Mouse (Mus musculus): ENCODE data around the gene Proca1. TPM values are rescaled to one million over a fixed set of nuclear protein-coding genes. Genes with fewer than 3 reads are reported as not detected.

Gene Proca1
- polyA plus RNA-seq, 1 experiment: 0.11 TPM

DNA sequence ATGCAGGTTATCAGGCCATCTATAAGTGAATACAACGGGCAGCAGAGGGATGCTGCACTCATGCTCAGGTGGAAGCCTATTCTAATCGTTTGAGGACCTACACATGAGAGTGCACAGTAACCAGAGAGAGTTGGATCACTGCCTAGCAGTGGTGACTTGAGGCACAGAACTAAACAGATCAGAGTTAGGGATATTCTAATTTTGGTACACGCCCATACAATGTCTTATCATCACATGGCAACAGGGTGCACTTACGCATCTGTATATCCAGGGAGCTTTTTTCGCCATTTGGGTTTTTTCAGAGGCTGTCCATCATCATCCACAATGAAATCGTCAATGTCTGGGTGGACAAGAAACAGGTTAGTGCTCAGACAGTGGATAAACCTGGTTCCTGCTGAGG lies 38.3 kb downstream of the Proca1 start:
- H3K36me3 ChIP-seq (ENCODE audit: control insufficient read depth, insufficient read depth, low read length): peaks cover 74% of the 10 kb centered on the region
- WGBS: 89% methylated on average over 6 of the region's 6 CpGs
- no peaks in the 10 kb centered on the region for H3K27me3 ChIP-seq (ENCODE audit: control insufficient read depth, insufficient read depth, low read length)
- no peak overlapping the region for H3K27ac ChIP-seq (ENCODE audit: insufficient read depth, low read depth, low read length)
- H3K4me3 ChIP-seq (ENCODE audit: low read depth, low read length): no peak overlapping the region
- TF ChIP-seq POLR2A (IDR thresholded peaks at IDR 0.05; ENCODE audit: low read depth, low read length): no peak
- no peaks in the 10 kb centered on the region for H3K4me1 ChIP-seq (ENCODE audit: control insufficient read depth, insufficient read depth, insufficient read length, low read length)

DNA sequence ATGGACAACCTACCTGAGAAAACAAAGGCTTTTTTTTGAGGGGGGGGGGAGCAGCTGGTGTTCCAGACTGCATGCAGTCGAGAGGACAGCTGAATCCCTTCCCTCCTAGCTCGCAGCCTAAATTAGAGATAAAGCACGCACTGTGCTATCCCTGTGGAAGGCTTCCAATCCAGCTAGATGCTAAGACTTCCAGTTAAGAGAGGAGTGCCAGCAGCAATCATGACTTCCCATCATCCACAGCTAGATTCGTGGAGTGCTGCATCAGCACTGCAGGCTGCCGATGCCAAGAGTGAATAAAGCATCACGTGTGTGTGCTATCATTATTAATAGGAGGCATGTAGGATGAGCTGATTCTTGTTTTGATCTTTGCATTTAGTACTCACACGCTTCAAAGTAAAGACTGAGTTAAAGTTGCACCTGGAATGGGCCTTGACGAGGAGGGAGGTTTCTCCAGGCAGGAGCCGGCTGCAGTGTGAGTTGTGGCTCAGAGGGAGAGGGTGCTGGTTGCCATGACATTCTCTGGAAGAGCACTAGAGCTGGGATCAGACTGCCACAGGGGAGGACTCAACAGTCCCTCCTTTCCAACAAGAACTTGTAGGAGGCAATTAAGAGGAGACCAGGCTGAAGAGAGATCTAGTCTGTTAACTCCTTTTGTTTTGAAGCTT lies 47.1 kb downstream of the Proca1 start:
- TF ChIP-seq POLR2A (IDR thresholded peaks at IDR 0.05; ENCODE audit: low read depth, low read length) (no peak), CTCF (IDR thresholded peaks at IDR 0.05; ENCODE audit: extremely low read depth, insufficient read length, insufficient replicate concordance, low read depth, low read length) (no peak)
- Histone ChIP-seq H3K27me3 (ENCODE audit: control insufficient read depth, insufficient read depth, low read length) (no peaks in the 10 kb centered on the region), H3K4me3 (ENCODE audit: low read depth, low read length) (no peak overlapping the region), H3K36me3 (ENCODE audit: control insufficient read depth, insufficient read depth, low read length) (peaks cover 12% of the 10 kb centered on the region), H3K27ac (ENCODE audit: insufficient read depth, low read depth, low read length) (no peak overlapping the region), H3K4me1 (ENCODE audit: control insufficient read depth, insufficient read depth, insufficient read length, low read length) (peaks cover 3% of the 10 kb centered on the region; the same call in 1 of the 2 replicates)
- WGBS: 76% methylated on average over 9 of the region's 9 CpGs

DNA sequence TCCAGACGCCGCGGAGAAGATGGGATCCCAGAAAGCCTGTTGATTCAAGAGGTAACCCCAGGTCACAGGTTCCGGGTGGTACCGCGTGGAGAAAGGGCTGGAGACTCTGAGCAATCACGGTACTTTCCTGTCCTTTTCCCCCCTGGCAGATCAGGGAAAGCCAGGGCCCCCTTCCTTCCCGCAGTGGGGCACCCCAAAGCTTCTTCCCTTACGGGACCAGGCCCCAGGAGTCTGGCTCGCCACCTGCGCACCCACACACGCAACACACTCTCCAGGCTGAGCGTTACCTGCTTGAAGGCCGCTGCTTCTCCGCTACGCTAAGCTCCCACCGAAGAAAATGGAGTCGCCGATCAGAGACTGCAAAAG lies 52.1 kb downstream of the Proca1 start:
- H3K4me1 ChIP-seq (ENCODE audit: control insufficient read depth, insufficient read depth, insufficient read length, low read length): peaks cover 8% of the 10 kb centered on the region; the same call in 1 of the 2 replicates
- WGBS: under 1% methylated on average over 19 of the region's 19 CpGs
- no peaks in the 10 kb centered on the region for H3K27me3 ChIP-seq (ENCODE audit: control insufficient read depth, insufficient read depth, low read length)
- H3K4me3 ChIP-seq (ENCODE audit: low read depth, low read length): peak overlapping the region; percentile 83
- H3K36me3 ChIP-seq (ENCODE audit: control insufficient read depth, insufficient read depth, low read length): peaks cover 4% of the 10 kb centered on the region; the same call in 1 of the 2 replicates
- H3K27ac ChIP-seq (ENCODE audit: insufficient read depth, low read depth, low read length): peak overlapping the region; percentile 97
- no peak for TF ChIP-seq CTCF (IDR thresholded peaks at IDR 0.05; ENCODE audit: extremely low read depth, insufficient read length, insufficient replicate concordance, low read depth, low read length)
- TF ChIP-seq POLR2A (IDR thresholded peaks at IDR 0.05; ENCODE audit: low read depth, low read length): no peak

DNA sequence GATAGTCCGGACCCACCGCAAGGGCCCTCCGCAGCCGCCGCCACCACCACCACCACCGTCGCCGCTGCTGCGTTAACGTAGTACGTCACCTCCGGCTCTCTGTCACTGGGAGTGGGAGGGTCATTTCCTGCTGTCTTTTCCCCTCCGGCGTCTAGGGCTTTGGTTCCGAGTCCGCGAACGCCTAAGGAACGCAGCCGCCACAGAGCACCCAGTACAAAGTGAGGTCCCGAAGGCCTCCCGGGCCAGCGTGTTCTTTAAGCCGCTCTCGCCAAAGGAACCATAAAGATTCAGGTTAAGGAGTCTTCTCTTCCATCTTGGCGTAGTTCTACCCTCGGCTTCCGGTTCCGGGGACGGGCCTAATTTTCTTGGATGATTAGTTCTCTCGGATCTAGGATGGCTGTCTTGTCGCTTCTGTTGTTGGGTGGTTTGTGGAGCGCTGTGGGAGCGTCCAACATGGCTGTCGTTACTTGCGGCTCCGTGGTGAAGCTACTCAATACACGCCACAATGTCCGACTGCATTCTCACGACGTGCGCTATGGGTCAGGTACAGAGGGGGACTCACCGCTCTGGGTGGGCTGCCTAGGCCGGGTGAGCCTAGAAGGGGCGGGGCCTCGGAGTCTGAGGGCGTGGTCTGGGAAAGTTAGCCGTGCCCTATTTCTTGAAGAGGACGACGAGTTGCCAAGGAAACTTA lies 52.6 kb downstream of the Proca1 start, which contains the start of the genes Sdf2 and Supt6:
Gene Sdf2, plus strand, starts transcription at position 120 of the 691 bp plus-strand sequence.
Gene Supt6, minus strand, starts transcription at position 361 of the 691 bp plus-strand sequence.
- TF ChIP-seq POLR2A (IDR thresholded peaks at IDR 0.05; ENCODE audit: low read depth, low read length): peak; percentile 75
- TF ChIP-seq CTCF (IDR thresholded peaks at IDR 0.05; ENCODE audit: extremely low read depth, insufficient read length, insufficient replicate concordance, low read depth, low read length): 0 out of 2 replicates have a peak, but pooled peaks have one; percentile 9
- peak within 1 kb of the TSS; percentile 83 for H3K4me3 ChIP-seq (ENCODE audit: low read depth, low read length)
- H3K36me3 ChIP-seq (ENCODE audit: control insufficient read depth, insufficient read depth, low read length): no peaks in the 10 kb centered on the region; the same call in 1 of the 2 replicates
- WGBS: under 1% methylated on average over 50 of the region's 50 CpGs
- peak within 1 kb of the TSS; percentile 97 for H3K27ac ChIP-seq (ENCODE audit: insufficient read depth, low read depth, low read length)
- H3K27me3 ChIP-seq (ENCODE audit: control insufficient read depth, insufficient read depth, low read length): no peaks in the 10 kb centered on the region
- peaks cover 8% of the 10 kb centered on the region; the same call in 1 of the 2 replicates for H3K4me1 ChIP-seq (ENCODE audit: control insufficient read depth, insufficient read depth, insufficient read length, low read length)

DNA sequence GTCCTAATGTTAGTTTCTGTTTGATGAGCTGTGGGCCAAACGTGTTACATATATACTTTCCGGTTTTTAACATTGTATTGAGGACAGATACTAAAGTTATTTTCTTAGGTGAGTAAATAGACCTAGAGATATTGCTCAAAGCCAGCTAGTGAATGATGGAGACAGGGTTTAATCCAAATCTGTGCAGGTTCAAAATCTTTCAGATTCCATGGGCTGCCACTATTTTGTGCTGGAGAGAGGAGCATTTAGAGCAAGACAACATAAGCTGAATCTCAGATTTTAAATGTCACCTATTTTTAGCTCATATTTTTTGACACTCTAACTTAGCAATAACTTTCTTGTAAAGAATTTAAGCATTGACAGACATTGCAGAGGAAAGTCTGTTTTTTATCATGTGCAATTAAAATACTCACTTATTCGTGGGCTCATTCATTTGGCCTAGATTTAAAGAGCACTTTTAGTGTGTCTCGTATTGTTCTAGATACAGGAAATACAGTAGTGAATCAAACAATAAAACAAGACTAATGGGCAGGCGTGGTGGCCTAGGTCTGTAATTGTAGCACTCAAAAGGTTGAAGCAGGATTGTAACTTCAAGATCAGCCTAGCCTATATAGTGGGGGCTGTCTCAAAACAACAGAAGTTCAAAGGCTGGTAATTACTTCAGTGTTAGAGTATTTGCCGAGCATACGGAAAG lies 53.3 kb downstream of the Proca1 start:
- Histone ChIP-seq H3K4me1 (ENCODE audit: control insufficient read depth, insufficient read depth, insufficient read length, low read length) (peaks cover 8% of the 10 kb centered on the region; the same call in 1 of the 2 replicates), H3K4me3 (ENCODE audit: low read depth, low read length) (peak overlapping the region; percentile 83), H3K36me3 (ENCODE audit: control insufficient read depth, insufficient read depth, low read length) (0 out of 2 replicates have a peak, but pooled peaks cover 1% of the 10 kb centered on the region), H3K27ac (ENCODE audit: insufficient read depth, low read depth, low read length) (peak overlapping the region; percentile 97; the same call in 1 of the 2 replicates), H3K27me3 (ENCODE audit: control insufficient read depth, insufficient read depth, low read length) (no peaks in the 10 kb centered on the region)
- no peak for TF ChIP-seq POLR2A (IDR thresholded peaks at IDR 0.05; ENCODE audit: low read depth, low read length)
- 12% methylated on average over 7 of the region's 7 CpGs for WGBS

DNA sequence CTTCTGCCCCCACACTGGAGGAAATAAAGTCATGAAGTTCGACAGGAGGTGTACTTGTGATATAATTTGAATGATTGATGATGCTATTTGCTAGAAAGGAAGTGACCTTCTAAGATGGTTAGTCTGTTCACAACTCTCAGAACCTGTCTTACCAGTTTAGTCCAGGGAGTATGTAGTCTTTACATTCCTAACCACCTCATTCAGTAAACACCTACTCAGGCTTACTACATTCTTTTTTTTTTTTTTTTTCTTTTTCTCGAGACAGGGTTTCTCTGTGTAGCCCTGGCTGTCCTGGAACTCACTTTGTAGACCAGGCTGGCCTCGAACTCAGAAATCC lies 53.8 kb downstream of the Proca1 start:
- Histone ChIP-seq H3K27ac (ENCODE audit: insufficient read depth, low read depth, low read length) (no peak overlapping the region), H3K36me3 (ENCODE audit: control insufficient read depth, insufficient read depth, low read length) (peaks cover 3% of the 10 kb centered on the region), H3K4me1 (ENCODE audit: control insufficient read depth, insufficient read depth, insufficient read length, low read length) (peaks cover 8% of the 10 kb centered on the region; the same call in 1 of the 2 replicates), H3K4me3 (ENCODE audit: low read depth, low read length) (no peak overlapping the region), H3K27me3 (ENCODE audit: control insufficient read depth, insufficient read depth, low read length) (no peaks in the 10 kb centered on the region)
- 20% methylated on average over 3 of the region's 3 CpGs for WGBS
- TF ChIP-seq POLR2A (IDR thresholded peaks at IDR 0.05; ENCODE audit: low read depth, low read length) (no peak), CTCF (IDR thresholded peaks at IDR 0.05; ENCODE audit: extremely low read depth, insufficient read length, insufficient replicate concordance, low read depth, low read length) (no peak)

DNA sequence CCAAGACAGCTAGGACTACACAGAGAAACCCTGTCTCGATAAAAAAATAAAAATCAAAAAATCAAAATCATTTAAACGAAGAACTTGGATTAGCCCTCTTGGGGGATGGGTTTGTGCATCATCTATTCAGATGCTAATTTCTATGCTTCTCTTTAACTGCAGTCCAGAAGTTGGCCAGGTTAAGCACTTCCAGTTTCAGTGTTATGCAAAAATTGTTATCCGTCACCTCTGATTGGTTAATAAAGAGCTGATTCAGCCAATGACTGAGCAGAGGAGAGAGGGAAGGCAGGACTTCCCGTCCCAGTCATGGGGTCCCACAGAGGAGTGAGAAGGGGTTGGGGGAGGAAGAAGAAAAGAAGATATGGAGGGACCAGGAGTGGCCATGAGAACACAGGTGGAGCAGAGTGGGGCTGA lies 54.5 kb downstream of the Proca1 start:
- no peak for TF ChIP-seq POLR2A (IDR thresholded peaks at IDR 0.05; ENCODE audit: low read depth, low read length)
- TF ChIP-seq CTCF (IDR thresholded peaks at IDR 0.05; ENCODE audit: extremely low read depth, insufficient read length, insufficient replicate concordance, low read depth, low read length): no peak
- no peak overlapping the region for H3K27ac ChIP-seq (ENCODE audit: insufficient read depth, low read depth, low read length)
- peaks cover 8% of the 10 kb centered on the region; the same call in 1 of the 2 replicates for H3K4me1 ChIP-seq (ENCODE audit: control insufficient read depth, insufficient read depth, insufficient read length, low read length)
- 63% methylated on average over 4 of the region's 4 CpGs for WGBS
- peaks cover 9% of the 10 kb centered on the region for H3K36me3 ChIP-seq (ENCODE audit: control insufficient read depth, insufficient read depth, low read length)
- H3K27me3 ChIP-seq (ENCODE audit: control insufficient read depth, insufficient read depth, low read length): no peaks in the 10 kb centered on the region
- no peak overlapping the region for H3K4me3 ChIP-seq (ENCODE audit: low read depth, low read length)

Other genes starting within 250 kb of the Proca1 start
- gene Phf12, start 210.6 kb upstream of the Proca1 start, polyA plus RNA-seq (2012; rRNA removed): 21.7 and 33.0 TPM in 2 replicates
- 3.8 and 3.9 TPM in 2 replicates for gene Dhrs13, start 161.1 kb upstream of the Proca1 start, polyA plus RNA-seq (2012; rRNA removed)
- gene Flot2, start 155.5 kb upstream of the Proca1 start, polyA plus RNA-seq (2012; rRNA removed): 16.2 and 19.7 TPM in 2 replicates
- 12.2 and 17.3 TPM in 2 replicates for gene Eral1, start 113.0 kb upstream of the Proca1 start, polyA plus RNA-seq (2012; rRNA removed)
- 13.1 and 29.2 TPM in 2 replicates for gene Fam222b, start 98.7 kb upstream of the Proca1 start, polyA plus RNA-seq (2012; rRNA removed)
- gene Traf4, start 27.8 kb upstream of the Proca1 start, polyA plus RNA-seq (2012; rRNA removed): 50.3 and 99.5 TPM in 2 replicates
- gene Nek8, start 16.7 kb upstream of the Proca1 start, polyA plus RNA-seq (2012; rRNA removed): 5.0 and 6.6 TPM in 2 replicates
- gene Tlcd1, start 16.7 kb upstream of the Proca1 start, polyA plus RNA-seq (2012; rRNA removed): 15.0 and 15.3 TPM in 2 replicates
- 31.9 and 66.4 TPM in 2 replicates for gene Rpl23a, start 9.8 kb upstream of the Proca1 start, polyA plus RNA-seq (2012; rRNA removed)
- gene Rab34, start 5.0 kb upstream of the Proca1 start, polyA plus RNA-seq (2012; rRNA removed): 12.2 and 13.0 TPM in 2 replicates
- 91.3 and 125 TPM in 2 replicates for gene Sdf2, start 52.4 kb downstream of the Proca1 start, polyA plus RNA-seq (2012; rRNA removed)
- 19.2 and 28.5 TPM in 2 replicates for gene Supt6, start 52.6 kb downstream of the Proca1 start, polyA plus RNA-seq (2012; rRNA removed)
- gene 2610507B11Rik, start 68.4 kb downstream of the Proca1 start, polyA plus RNA-seq (2012; rRNA removed): 38.2 and 51.7 TPM in 2 replicates
- 0.14 and 0.18 TPM in 2 replicates for gene BC030499, start 97.4 kb downstream of the Proca1 start, polyA plus RNA-seq (2012; rRNA removed)
- gene Spag5, start 108.1 kb downstream of the Proca1 start, polyA plus RNA-seq (2012; rRNA removed): 5.1 and 7.5 TPM in 2 replicates
- gene Aldoc, start 129.6 kb downstream of the Proca1 start, polyA plus RNA-seq (2012; rRNA removed): 8.8 and 11.7 TPM in 2 replicates
- 47.6 and 70.8 TPM in 2 replicates for gene Pigs, start 135.0 kb downstream of the Proca1 start, polyA plus RNA-seq (2012; rRNA removed)
- gene Unc119, start 150.1 kb downstream of the Proca1 start, polyA plus RNA-seq (2012; rRNA removed): 12.7 and 13.3 TPM in 2 replicates
- gene Foxn1, start 193.2 kb downstream of the Proca1 start, polyA plus RNA-seq (2012; rRNA removed): 0.06 TPM in 1 of 2 replicates, not detected in the other
- 24.9 and 374 TPM in 2 replicates for gene Slc13a2, start 228.8 kb downstream of the Proca1 start, polyA plus RNA-seq (2012; rRNA removed)

Measured in small intestine, adult 2 months (tissue).